Mouse (Mus musculus) R1 (cell line): ENCODE results near the gene Prr7.
A peak's percentile ranks its signal among the peaks of the same experiment; 100 is the strongest.

Experiments
- DNase-seq: peaks from one replicate; pipeline ENCODE4 v3.0.0-alpha.2; 2018; ENCODE audit warnings: low read depth, low spot score

The Prr7 gene

GRCm38 (mm10) chr13:55448131-55448530 lies 15.9 kb upstream of the Prr7 start:
- DNase-seq = no peak

- DNase-seq = no peak
These were observed 14.9 kb upstream of the Prr7 start for GRCm38 (mm10) chr13:55449205-55449604.

GRCm38 (mm10) chr13:55449679-55450441 lies 14.2 kb upstream of the Prr7 start:
- DNase-seq = peak; percentile 61

GRCm38 (mm10) chr13:55450511-55450980 lies 13.5 kb upstream of the Prr7 start:
- no peak for DNase-seq

- DNase-seq = no peak
These were observed 12.8 kb upstream of the Prr7 start for GRCm38 (mm10) chr13:55451296-55451695.

GRCm38 (mm10) chr13:55451785-55452549 lies 12.1 kb upstream of the Prr7 start:
- DNase-seq = peak; percentile 49

GRCm38 (mm10) chr13:55462965-55463364 lies 1.1 kb upstream of the Prr7 start:
- DNase-seq = no peak

- DNase-seq = no peak
These were observed 554 bp upstream of the Prr7 start for GRCm38 (mm10) chr13:55463399-55464026.

- DNase-seq = no peak
These were observed 1.1 kb downstream of the Prr7 start for GRCm38 (mm10) chr13:55465184-55465583.

GRCm38 (mm10) chr13:55465830-55466440 lies 1.9 kb downstream of the Prr7 start:
- DNase-seq = no peak

- no peak for DNase-seq
These were observed 4.9 kb downstream of the Prr7 start for GRCm38 (mm10) chr13:55468851-55469560.

GRCm38 (mm10) chr13:55470372-55470771 lies 6.3 kb downstream of the Prr7 start:
- DNase-seq = no peak

- DNase-seq = peak; percentile 84
These were observed 7.2 kb downstream of the Prr7 start for GRCm38 (mm10) chr13:55471156-55471818.

GRCm38 (mm10) chr13:55471819-55472131 lies 7.7 kb downstream of the Prr7 start:
- DNase-seq = no peak

- peak; percentile 70 for DNase-seq
These were observed 8.3 kb downstream of the Prr7 start for GRCm38 (mm10) chr13:55472132-55473022.

- peak; percentile 65 for DNase-seq
These were observed 9.2 kb downstream of the Prr7 start for GRCm38 (mm10) chr13:55473076-55473831.

GRCm38 (mm10) chr13:55473961-55474360 lies 9.9 kb downstream of the Prr7 start:
- DNase-seq = no peak

- peak; percentile 79 for DNase-seq
These were observed 10.6 kb downstream of the Prr7 start for GRCm38 (mm10) chr13:55474621-55475069.

GRCm38 (mm10) chr13:55475750-55476149 lies 11.7 kb downstream of the Prr7 start:
- no peak for DNase-seq
